Mouse (Mus musculus) megakaryocyte-erythroid progenitor cell, adult 5-6 weeks (primary cell): Measurements from ENCODE around the gene Clmp. TPM values are rescaled to one million over a fixed set of nuclear protein-coding genes. Genes with fewer than 3 reads are reported as not detected.

Experiments
- ATAC-seq: replicated peaks from 2 replicates; pipeline ENCODE4 v1.8.0; 2016; ENCODE audit warnings: mild to moderate bottlenecking, inconsistent platforms; ENCODE audit not compliant: severe bottlenecking, poor library complexity, low FRiP score, low TSS enrichment
- total RNA-seq, 2 experiments: library from RNA; stranded (forward) in 1 of 2; stranded (reverse) in 1 of 2; fragments of 200-1000, 215-1000 nt in 1 of 2; fragments of >200 nt in 1 of 2; fragmentation: Nextera tagmentation in 1 of 2; gene quantifications; 2 replicates each; pipeline ENCODE4 v1.2.3; 2014 to 2017

Gene Clmp
- total RNA-seq, 2 experiments from 2014 or later = 0.19 TPM; not detected in 1

DNA sequence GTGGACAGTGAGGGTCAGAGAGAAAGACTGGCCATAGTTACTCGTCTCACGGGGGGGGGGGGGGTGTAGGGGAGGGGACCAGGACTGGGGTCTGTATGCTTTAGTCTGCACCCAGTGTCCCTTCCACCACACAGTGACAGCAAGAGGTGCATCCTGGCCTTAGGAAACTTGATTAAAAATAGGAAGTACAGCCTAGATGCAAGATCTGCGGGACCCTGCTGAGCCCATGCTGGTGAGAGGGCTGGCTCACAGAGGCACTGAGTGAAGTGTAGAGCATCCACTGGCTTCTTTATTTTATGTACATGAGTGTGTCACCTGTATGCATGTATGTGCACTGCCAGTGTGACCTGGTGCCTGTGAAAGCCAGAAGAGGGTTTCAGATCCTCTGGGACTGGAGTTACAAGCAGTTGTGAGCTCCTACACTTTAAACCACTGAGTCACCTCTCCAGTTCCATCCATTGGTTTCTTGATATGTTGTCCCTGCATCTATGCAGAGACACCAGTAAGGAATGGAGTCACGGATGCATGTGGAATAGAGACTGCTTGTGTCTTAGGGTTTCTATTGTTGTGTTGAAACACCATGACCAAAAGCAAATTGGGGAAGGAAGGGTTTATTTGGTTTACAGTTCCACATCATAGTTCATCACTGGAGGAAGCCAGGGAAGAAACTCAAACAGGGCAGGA is 41.5 kb downstream of the Clmp start:
- no peak for ATAC-seq

DNA sequence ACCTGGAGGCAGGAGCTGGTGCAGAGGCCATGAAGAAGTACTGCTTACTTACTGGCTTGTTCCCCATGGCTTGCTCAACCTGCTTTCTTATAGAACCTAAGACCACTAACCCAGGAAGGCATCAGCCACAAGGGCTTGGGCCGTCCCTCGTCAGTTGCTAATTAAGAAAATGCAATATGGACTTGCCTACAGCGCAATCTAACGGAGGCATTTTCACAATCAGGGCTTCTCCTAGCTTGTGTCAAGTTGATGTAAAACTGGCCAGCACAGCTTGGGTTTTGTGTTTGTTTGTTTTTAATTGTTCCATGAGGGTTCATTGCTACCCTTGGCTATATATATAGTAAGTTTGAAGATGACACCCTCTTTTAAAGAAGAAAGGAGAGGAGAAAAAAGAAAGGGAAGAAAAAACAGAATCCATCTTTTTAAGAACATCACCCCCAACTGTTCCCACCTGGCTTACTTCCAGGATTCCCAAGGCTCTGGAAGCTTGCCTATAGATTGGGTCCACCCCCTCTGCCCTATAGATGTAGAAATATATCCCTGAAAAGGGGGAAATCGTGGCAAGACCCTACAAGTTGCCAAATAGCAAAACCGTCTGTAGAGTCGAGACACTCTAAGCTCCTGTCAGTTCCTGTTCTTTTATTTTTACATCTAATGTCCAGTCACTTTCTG is 42.2 kb downstream of the Clmp start:
- ATAC-seq = no peak

DNA sequence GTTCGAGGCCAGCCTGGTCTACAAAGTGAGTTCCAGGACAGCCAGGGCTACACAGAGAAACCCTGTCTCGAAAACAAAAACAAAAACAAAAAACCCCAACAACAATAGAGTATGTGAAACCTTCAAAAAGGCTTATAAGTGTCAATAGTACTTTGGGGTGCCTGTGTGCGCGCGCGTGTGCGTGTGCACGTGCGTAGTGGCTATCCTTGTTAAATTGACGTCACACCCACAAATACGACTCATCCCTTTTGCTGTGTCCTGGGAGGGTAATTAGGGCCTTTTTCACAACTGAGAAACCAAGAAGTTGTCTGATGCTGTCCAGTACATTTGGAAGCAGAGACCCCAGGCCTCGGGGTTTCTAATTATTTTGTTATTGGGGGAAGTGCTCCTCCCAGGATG is 44.5 kb downstream of the Clmp start:
- ATAC-seq = no peak

DNA sequence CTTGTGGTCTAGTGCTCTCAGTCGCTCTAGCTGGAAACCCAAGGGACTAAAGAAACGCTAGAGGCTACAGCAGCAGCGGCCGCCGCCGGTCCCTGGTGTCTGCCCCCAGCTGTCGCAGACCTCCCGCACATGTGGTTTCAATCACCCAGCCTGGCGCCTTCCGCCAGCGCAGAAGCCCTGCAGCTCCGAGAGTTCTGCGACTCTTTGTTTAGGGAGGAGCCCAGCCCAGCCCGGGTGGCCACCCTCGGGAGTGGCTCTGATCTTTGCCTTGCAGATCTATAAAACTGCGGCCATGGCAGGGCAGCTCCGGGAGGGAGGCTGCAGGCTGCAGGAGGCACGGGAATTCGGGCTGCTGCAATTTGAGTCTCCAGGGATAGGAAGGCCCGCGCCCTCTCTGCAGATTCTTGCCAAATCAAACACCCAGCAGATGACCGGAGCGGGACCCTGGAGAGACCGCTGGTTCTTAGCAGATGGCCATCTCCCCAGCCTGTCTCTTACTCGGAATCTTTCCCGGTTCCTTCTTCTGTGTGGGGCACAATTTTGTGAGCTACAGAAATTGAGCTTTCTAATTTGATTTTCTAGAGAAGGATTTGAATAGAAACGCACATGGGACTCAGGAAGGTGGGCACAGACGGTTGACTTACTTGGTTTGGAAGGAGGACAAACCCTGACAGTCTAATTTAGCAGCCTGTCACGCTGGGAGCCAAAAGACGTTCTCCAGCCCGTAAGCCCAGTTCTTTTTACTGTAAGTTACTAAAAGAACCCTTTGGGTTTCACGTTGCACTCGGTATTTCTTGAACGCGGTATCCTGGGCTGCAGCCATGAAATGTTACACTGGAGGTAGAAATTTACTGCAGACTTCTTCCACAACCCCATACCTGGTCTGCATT is 45.2 kb downstream of the Clmp start:
- ATAC-seq = peak; percentile 71

DNA sequence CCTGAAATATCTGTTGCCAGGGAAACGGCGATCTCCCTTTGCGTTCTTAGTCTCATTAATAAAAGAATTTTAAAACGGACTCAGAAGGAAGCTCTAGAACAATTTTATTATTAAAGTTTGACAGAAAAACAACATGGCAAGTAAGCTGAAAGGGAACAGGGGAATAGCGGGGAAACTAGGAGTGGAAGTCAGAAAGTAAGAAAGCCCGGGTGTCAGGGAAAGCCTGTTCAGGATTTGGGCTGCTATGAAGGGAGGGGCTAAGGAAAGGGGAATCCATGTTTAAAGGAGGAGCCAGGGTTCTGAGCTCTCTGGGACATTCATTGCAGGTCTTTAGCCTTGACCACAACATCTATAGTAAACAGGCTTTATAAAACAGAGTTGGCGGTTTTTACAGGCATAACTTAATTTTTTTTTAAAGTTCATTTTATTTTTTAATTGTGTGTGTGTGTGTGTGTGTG is 45.9 kb downstream of the Clmp start:
- ATAC-seq = no peak

DNA sequence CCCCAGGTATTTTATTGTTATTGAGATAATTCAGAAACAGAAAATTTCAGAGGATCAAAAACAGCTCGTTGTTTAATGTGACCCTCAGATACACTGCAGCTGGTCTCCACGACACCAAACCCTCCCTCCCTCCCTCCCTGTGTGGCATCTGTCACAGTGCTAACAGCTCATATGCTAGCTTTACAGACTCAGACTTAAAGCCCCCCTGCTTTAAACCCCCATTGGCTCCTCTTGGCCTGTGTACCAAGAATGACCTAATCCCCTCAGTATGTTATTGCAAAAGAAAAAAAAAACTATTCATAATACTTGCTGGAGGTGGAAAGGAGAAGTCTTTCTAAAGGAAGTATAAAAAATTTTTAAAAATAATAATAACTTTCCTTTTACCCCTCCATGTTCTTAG is 46.5 kb downstream of the Clmp start:
- ATAC-seq = no peak

DNA sequence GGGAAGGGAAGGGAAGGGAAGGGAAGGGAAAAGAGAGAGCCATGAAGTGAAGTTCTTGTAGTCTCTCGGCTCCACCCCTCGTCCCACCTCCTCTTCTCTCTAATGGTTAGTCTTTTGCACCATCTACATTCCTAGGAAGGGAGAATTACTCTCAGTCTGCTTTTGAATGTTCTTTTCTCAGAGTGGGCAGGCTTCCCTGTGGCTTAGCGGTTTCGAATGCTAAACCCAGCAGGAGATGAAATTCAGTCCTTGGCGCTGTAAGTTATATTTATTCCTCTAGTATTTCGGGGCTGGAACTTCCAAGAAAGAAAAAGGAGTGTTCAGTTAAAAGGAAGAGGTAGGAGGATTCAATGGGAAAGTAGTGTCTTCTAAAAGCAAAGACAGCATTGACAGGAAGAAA is 51.4 kb downstream of the Clmp start:
- ATAC-seq = no peak

DNA sequence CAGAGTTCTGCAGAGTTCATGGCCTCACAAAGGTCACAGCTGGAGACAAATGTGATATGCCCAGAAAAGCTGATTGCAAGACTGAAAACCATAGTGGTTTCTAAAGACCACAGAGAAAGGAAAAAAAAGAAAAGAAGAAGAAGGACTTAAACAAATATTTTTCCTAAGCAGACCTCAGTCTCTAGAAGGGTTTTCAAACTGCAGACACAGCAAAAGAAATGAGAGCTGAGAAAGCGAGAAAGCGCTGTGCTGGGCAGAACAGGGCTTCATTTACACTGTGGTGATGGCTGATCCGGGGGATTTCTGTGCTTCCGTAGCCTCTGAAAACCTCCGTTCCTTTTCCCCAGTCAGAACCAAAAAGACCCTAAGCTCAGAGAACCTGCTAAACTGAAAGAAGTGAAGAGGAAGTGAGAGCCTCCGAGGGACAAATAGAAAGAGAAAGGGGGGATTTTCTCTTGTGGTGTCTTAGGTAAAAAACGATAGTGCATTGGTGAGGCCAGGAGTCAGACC is 57.8 kb downstream of the Clmp start:
- no peak for ATAC-seq

DNA sequence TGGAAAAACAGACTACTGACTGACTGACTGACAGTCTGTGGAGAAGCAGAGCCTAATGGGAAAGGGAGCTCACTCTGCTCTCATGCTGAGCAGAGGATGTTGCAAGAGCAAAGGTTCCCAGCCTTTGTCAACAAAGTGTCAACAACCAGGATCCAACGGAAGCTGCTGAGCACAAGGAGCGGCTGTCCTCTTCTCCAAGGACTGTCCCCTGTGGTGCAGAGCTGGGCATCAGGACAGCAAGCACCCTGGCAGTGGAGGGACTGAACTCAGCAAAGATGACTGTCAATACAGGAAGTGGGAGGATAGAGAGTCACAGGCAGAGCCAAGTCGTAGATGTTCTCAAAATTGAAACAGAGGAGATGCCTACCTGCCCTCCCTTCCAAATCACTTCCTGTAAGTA is 58.5 kb downstream of the Clmp start:
- ATAC-seq = no peak

DNA sequence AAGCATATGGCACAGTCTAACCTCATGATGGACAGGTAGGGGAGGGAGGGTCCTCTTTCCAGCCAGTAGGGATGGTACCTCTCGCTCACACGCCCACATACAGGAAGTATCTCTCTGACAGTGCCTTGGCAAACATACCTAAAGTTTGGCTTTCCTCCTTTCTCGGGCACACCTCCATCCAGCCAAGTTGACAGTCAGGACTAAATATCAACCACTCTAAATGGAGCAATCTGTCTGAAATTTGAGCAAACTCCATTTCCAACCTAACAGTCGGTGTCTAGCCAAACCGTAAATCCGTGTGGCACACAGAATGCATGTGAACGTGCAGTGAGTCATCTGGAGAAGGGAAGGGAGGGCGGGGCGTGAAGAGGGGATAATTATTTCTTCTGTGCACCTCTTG is 61.0 kb downstream of the Clmp start:
- ATAC-seq = no peak

DNA sequence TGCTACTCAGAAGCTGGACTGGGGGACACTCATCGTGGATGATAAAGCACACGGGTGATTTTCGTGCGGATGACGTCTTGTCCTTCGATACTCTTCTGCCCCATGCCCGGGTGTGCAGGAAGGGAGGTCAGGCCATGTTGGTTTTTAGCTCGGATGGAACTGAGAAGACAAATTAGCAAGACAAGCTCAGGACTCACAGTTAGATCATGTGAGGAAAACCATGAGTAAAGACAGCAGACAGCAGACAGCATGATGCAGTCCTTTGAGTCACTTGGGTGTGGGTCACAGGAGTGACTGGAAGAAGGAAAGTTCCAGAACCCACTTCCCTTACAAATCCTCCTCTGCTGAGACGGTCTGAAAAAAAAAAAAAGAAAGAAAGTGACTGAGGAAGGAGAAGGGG is 61.5 kb downstream of the Clmp start:
- ATAC-seq = no peak

DNA sequence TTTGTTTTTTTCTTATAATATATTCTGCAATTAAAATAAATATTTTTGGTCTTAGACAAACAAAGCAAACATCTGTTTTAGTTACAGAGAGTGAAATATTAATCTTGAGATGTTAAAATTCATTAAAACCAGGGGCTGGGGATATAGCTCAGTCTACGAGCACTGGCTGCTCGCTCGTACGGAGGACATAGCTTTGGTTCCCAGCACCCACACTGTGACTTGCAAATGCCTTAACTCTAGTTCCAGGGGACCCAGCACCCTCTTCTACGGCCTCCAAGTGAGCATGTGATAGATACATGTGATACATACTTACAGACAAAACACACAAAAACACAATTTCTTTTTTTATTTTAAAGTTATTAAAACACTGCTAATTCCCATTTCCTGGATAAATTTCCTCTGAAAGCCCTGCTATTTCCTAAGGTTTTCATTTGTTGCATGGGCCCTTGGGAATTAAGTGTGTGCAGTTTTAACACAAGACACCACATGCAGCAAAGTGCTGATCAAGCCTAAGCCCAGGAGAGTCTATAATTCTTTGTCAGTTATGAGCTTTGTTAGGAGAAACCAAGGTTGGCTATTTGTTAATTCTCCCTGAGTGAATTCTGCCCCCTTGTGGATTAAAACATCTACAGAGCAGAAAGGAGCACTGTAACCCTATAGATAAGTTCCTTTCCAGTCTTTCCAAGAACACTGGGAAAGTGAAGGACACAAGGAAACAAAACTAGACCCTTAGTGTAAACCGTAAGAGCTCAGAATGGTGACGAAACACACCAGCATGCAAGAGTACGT is 64.3 kb downstream of the Clmp start:
- peak; percentile 65 for ATAC-seq

DNA sequence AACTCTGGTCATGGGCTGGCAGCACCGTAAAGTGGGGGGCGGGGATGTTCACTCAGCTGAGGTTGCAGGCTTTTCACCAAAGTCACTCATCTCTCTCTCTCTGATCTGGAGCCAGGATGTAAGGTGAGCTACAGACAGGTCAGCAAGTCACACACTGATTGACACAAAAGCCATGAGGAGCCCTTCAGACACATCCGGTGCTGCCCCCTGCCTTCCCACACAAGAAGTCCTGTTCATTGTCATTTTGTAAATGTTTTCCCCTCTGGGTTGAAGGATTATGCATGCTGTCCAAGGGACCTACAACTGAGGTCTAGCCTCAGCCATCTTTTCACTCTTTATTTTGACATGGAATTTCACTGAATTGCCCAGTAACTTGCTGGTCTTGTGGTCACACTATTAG is 66.0 kb downstream of the Clmp start:
- no peak for ATAC-seq

DNA sequence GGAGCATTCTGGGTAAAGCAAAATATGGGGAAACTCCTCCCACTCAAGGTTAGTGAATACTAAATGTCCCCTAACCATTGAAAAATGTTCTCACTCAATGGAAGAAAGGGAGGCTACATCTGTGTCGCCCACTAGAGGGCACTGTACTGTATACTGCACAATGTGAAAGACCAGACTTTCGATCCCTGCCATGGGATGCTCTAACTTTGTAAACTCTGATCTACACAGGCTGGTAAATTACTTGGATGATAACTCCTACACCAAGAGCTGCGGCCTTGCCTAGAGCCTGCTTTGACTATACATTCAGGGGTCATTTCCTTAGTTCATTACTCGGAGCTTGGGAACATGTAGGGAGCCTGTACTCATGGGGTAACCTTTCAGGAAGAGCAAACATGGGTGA is 70.6 kb downstream of the Clmp start:
- peak; percentile 74 for ATAC-seq

DNA sequence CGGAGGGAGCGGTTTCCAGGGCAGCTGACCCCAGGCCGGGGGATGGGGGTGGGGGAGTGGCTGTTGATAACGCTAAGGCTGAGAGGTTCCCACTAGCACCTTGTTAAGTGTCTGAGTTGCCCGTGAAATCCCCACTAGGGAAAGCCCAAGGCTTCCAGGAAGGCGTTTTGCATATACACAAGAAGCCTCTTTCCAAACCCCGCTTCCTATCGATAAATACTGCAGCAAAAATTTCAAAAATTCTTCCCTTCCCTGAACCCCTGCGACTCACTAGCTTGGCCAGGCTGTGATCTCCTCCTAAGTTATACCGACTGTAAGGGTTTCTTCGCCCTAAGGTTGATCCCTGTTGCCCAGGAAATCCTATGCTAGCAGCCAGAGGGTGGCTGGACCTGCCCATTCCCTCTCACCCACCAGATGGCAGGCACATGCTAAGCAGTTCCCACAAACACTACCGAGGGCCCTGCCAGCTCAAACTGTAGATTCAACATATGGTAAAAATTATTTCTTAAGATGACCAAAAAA is 71.4 kb downstream of the Clmp start:
- 0 out of 2 replicates have a peak, but pooled peaks have one; percentile 38 for ATAC-seq

DNA sequence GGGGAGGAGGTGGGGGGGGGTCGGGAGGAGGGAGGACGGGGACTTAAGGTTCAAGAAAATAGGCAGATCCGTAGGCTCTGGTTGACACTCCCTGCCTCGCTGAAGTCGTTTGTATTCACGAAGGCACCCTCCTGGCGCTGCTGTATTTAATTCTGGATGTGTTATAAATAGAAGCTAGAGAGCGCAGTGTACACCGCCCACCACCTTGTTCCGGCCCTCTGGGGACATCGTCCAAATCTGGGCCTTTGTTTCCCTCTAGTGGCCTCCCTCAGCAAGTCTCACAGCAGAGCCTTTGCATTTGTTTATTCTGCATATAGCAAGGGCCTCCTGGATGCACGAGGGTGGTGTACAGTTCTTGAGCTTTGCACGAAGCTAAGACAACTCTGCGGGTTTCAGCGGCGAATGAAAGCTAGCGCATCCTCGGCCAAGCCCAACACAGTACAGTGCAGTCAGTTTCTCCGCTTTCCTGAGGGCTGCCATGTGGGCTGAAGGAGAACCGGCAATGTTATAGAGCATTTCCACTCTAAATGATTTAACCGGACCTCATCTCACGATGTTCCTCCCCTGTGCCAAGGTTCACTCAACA is 72.0 kb downstream of the Clmp start:
- peak; percentile 96 for ATAC-seq

DNA sequence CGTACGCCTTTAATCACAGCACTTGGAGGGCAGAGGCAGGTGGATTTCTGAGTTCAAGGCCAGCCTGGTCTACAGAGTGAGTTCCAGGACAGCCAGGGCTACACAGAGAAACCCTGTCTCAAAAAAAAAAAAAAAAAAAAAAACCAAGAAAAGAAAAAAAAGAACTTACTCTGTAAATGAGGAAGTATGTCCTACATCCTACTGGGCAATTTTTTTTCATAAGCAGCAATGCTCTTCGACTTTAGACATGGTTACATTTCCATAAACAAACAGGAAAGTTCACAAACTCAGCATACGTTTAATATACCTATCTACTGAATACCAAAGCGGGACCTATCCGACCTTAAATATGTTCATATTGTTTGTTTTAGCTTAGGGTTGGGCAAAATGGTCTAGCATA is 76.6 kb downstream of the Clmp start:
- ATAC-seq = no peak

DNA sequence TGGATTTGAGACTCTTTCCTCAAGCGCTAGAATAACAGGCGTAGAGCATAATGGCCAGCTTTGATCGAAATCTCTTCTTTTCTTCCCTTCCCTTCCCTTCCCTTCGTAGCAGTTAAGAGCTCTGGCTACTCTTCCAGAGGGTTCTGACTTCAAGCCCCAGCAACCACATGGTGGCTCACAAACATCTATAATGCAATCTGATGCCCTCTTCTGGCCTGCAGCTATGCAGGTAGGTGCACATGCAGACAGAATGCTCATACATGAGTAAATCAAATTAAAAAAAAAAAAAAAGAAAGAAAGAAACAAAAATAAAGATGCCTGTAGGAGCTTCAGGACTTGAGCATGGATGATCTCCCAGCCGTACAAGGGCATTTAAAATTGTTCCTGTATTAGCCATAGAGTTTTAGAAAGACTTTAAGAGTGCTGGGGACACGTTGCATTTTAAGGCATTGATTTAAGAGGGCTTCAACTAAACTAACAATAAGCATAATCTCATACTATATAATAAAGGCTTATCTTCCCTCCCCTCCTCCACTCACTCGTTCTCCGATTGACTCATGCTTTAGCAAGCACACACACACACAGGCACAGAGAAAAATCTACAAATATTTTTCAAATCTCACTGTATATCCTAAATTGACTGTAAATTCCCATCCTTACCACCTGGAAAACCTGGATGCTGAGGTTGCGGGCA is 79.3 kb downstream of the Clmp start:
- ATAC-seq = no peak
